ENCODE assay signal across 7 mouse cellular contexts in the genomic region with DNA sequence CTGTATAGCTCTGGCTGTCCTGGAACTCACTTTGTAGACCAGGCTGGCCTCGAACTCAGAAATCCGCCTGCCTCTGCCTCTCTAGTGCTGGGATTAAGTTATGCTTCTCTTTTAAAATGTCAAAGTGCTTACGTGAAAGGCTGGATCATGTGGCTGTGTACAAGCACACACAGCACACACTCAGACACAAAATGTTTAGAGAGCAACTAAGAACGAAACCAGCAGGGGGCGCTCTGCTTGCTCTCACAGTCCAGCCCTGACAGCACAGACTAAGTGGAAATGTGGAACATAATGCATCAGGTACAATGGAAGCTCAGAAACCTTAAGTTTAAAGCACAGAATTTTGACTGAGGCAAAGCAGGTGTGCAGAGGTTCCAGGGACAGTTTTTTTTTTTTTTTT. TPM values are rescaled to one million over a fixed set of nuclear protein-coding genes. Genes with fewer than 3 reads are reported as not detected.
A peak's percentile ranks its signal among the peaks of the same experiment; 100 is the strongest.
DNase-seq lines count a peak whose midpoint lies in the region; ATAC-seq and TF ChIP-seq lines count a peak whose summit lies in the region.

No protein-coding gene starts in this region.

- no peak overlapping the region for H3K4me3 ChIP-seq in hindbrain, postnatal 0 days (ENCODE audit: low read length)
- H3K4me3 ChIP-seq in left cerebral cortex, adult 2 months, result no peak overlapping the region

- no peaks in the 10 kb centered on the region; the same call in 1 of the 2 replicates for H3K4me1 ChIP-seq in hindbrain, postnatal 0 days (ENCODE audit: insufficient read depth, low read length)

- TF ChIP-seq CTCF in hindbrain, postnatal 0 days (IDR thresholded peaks at IDR 0.05; ENCODE audit: low read depth), result peak; percentile 82
- peak; percentile 88 for TF ChIP-seq CTCF in left cerebral cortex, adult 2 months (IDR thresholded peaks at IDR 0.05)

- peak; percentile 96 for DNase-seq in R1 (ENCODE audit: low read depth, low spot score)
- peak; percentile 69 for DNase-seq in cerebellum, adult 11-12 months
- peak; percentile 90 for DNase-seq in forelimb bud, embryonic 11.5 days (ENCODE audit: low read depth, low spot score)
- peak; percentile 86 for DNase-seq in hindbrain, postnatal 0 days (ENCODE audit: low spot score)
- peak; percentile 72 to 80 for DNase-seq in left cerebral cortex, adult 2 months (ENCODE audit: extremely low spot score in 1 of 2, low spot score in 2 of 2)
- peak; percentile 76 for DNase-seq in skeletal muscle tissue, adult 2 months (ENCODE audit: low read depth, low spot score)

- ATAC-seq in hindbrain, postnatal 0 days, result peak; percentile 77; the same call in 1 of the 2 replicates
- ATAC-seq in megakaryocyte, adult 5-6 weeks (ENCODE audit: poor library complexity, severe bottlenecking), result peak; percentile 83

- no peak overlapping the region for H3K4me2 ChIP-seq in hindbrain, postnatal 0 days (ENCODE audit: low read depth, low read length)

- no peaks in the 10 kb centered on the region for H3K9me3 ChIP-seq in hindbrain, postnatal 0 days (ENCODE audit: low read length)

- H3K36me3 ChIP-seq in hindbrain, postnatal 0 days (ENCODE audit: insufficient read depth, low read length), result no peaks in the 10 kb centered on the region

- H3K27me3 ChIP-seq in hindbrain, postnatal 0 days (ENCODE audit: insufficient read depth, low read length), result no peaks in the 10 kb centered on the region

- WGBS in hindbrain, postnatal 0 days, result 5% methylated on average over 5 of the region's 5 CpGs

- H3K9ac ChIP-seq in hindbrain, postnatal 0 days (replicated peaks; ENCODE audit: low read length), result no peak overlapping the region

- H3K27ac ChIP-seq in hindbrain, postnatal 0 days, result no peak overlapping the region
- no peak overlapping the region for H3K27ac ChIP-seq in left cerebral cortex, adult 2 months

- intact Hi-C loops in left cerebral cortex, adult 2 months (cut with DNase I), result loop anchor here (5.0 kb wide), 1 partner anchor 55 kb away; a partner anchor contains a TSS

RNA-seq across cellular contexts. Expression of a gene that starts 2.4 kb away (rescaled TPM):
- total RNA-seq in hindbrain, postnatal 0 days (2014; rRNA removed), result 4.7 and 9.4 TPM in 2 replicates
- polyA plus RNA-seq in hindbrain, postnatal 0 days (2015; fragmentation: Nextera tagmentation; extraction: Ambion mirVana), result 3.3 and 4.1 TPM in 2 replicates
- 1 to 10 TPM; 3.1 to 3.6 TPM for total RNA-seq in left cerebral cortex, adult 2 months (2021)
- total RNA-seq in megakaryocyte, adult 5-6 weeks (2015), result 22.8 and 23.3 TPM in 2 replicates
- total RNA-seq in megakaryocyte, adult 5-6 weeks (2017), result 18.0 and 27.4 TPM in 2 replicates

RNA-seq across cellular contexts. Expression of a gene that starts 6.1 kb away (rescaled TPM):
- 12.0 and 15.8 TPM in 2 replicates for total RNA-seq in hindbrain, postnatal 0 days (2014; rRNA removed)
- 11.0 and 12.6 TPM in 2 replicates for polyA plus RNA-seq in hindbrain, postnatal 0 days (2015; fragmentation: Nextera tagmentation; extraction: Ambion mirVana)
- total RNA-seq in left cerebral cortex, adult 2 months (2021), result 10 to 100 TPM; 12.3 to 15.4 TPM
- 87.6 and 93.5 TPM in 2 replicates for total RNA-seq in megakaryocyte, adult 5-6 weeks (2015)
- 121 and 127 TPM in 2 replicates for total RNA-seq in megakaryocyte, adult 5-6 weeks (2017)

RNA-seq across cellular contexts. Expression of a gene that starts 55.1 kb away (rescaled TPM):
- total RNA-seq in hindbrain, postnatal 0 days (2014; rRNA removed), result 8.6 and 8.9 TPM in 2 replicates
- 18.6 and 22.9 TPM in 2 replicates for polyA plus RNA-seq in hindbrain, postnatal 0 days (2015; fragmentation: Nextera tagmentation; extraction: Ambion mirVana)
- 10 to 100 TPM in 1 of 2 experiments, 1 to 10 TPM in 1; 8.0 to 10.6 TPM for total RNA-seq in left cerebral cortex, adult 2 months (2021)
- total RNA-seq in megakaryocyte, adult 5-6 weeks (2015), result 9.7 and 11.4 TPM in 2 replicates
- total RNA-seq in megakaryocyte, adult 5-6 weeks (2017), result 10.4 and 11.4 TPM in 2 replicates
